Mouse (Mus musculus) liver (tissue): ENCODE measurements around the gene Sfmbt2.

Experiments
- DNase-seq: peaks from one replicate; pipeline ENCODE4 v3.0.0-alpha.2; 2020; ENCODE audit warnings: mixed read lengths

The Sfmbt2 gene

GRCm38 (mm10) chr2:10372776-10373507 lies 2.6 kb downstream of the Sfmbt2 start:
- peak; percentile 21 for DNase-seq

DNA sequence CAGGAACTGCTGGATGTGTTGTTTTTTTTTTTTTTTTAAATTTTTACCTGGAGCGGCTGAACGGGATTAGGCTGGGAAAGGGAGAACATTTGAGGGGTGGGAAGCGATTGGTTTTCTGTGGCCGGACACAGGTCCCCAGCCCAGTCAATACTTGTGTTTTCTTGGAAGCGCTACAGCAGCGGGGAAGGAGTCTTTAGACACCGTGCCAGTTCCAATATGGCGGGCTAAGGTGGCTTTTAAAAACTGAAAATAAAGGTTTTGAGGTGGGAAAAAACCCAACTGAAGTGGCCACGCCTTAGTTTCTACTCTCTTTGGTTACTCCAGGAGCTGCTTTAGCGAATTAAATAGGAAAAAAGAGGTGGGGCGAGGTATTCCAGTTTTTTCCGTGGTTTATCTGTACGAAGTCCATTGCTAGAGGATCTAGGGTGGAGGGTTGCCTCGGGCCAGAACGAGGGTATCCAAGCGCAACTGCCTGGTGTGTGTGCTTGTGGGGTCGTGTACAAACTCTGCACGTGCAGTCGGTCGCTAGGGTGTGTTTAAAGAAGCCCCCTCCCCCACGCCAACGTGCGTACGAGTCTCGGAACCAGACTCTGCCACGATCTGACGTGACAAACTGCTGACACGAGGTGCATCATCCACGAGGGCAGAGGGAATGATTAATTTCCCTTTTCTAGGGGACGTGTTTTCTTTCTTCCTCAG lies 3.3 kb downstream of the Sfmbt2 start:
- no peak for DNase-seq

DNA sequence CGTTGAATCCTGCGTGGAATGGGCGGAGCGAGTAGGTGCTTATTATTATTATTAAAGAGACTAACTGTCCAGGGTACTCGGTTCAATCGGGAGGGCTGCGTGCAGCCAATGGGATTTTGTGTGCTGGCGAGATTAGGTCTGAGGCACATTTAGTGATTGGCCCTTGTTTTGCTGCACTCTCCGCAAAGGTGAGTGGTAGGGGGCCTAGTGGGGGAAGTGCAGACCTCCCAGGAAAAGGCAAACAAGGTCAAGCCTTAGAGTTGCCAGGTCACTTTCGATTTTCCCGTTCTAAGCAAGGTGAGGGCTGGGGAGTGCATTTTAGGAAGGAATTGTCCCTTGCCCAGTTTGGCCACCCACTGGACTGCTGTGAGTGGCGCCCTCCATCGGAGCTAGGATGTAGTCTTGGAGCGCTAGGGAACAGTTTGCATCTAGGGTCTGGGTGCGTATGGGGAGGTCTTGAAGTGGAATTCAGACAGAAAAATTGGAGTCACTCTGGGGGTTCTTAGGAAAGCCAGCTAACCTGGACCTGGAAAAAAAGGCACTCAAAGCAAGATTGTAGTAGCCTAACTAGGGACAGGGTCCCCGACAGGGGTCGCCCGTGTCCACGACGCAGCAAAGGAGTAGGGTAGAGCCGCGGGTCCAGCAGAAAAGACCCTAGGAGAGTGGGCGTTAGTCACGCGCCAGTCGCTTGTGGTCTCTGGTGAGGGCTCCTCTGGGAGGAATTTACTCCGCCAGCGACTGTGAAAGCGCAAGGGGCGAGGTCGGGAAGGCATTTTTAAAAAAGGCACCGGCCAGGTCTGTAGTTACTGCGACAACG lies 4.1 kb downstream of the Sfmbt2 start:
- peak; percentile 38 for DNase-seq

GRCm38 (mm10) chr2:10375024-10375372 lies 4.7 kb downstream of the Sfmbt2 start:
- no peak for DNase-seq

- DNase-seq = no peak
These were observed 19.7 kb downstream of the Sfmbt2 start for GRCm38 (mm10) chr2:10389988-10390387.

- no peak for DNase-seq
These were observed 20.5 kb downstream of the Sfmbt2 start for GRCm38 (mm10) chr2:10390791-10391190.

- DNase-seq = no peak
These were observed 24.8 kb downstream of the Sfmbt2 start for GRCm38 (mm10) chr2:10395143-10395542.

DNA sequence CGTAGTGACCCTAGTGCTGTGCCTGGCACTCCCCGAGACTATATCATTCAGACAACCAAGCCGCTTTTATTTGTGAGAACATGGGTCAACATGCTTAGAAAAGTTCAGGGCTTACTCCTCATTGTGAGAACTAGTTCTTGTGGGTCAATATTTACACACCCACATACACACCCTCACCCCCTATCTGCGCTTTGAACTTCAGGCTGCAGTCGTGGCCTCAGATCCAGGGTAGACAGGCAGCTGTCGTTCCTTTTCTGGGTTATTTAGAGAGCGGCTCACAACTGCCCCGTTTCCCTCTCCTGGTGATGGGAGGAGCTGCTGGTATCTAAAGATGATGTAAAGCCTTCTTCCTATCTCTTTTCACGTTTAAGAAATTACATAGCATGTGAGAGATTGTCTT lies 27.5 kb downstream of the Sfmbt2 start:
- DNase-seq = no peak

DNA sequence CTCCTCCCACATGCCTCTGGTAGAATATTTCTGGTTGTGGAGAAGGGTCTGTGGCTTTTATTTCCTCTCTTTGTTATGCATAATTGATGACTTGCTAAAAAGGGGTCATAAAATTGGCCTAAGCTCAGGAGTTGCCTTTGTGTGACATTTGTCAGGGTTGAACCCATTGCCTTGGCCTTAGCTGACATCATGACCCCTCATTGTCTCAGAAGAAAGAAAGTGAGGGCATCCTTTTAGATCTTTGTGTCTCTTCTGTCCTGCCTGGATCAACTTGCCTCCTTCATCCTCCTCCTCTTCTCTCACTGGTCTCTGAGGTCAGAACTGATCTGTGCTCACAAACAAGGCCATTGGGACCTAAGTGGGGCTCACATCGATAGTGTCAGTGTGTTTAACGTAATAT lies 35.8 kb downstream of the Sfmbt2 start:
- no peak for DNase-seq

GRCm38 (mm10) chr2:10409422-10409821 lies 39.1 kb downstream of the Sfmbt2 start:
- DNase-seq = no peak

DNA sequence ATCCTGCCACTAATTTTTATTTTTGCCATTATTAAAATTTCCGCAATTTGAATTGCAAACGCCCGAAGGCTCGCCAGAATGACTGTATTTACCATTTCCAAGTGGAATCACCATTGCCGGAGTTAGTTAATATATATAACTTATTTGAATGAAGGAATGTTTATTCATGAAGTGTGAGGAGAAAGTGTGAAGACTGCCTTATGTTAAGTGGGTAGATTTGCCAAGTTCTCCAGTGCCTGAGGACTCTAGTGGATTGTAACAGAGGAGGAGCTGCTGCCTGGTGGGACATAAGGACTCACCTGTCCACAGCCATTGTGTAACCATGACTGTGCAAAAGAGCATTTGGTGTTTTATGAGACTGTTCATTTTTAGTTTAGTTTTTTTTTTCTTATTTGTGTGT lies 39.8 kb downstream of the Sfmbt2 start:
- DNase-seq = no peak

DNA sequence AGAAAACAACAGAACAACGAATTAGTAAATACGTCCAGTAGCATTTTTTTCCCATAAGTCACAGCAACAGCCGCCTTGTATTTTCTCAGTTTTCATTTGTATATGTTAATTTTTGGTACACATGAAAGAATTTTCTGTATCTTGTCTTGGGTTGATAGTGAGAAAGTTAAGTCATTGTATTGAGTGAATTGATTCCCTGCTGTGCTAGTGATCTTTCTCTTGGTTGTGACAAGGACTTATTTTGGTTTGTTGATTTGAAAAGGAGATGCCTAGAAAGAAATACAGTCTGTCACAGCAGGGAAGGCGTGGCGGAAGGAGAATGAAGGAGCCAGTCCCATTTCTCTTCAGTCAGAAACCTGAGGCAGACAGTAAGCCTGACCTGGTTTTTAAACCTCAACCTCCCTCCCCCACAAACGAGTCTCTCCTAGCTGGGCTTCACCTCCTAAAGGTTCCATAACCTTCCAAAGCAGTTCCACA lies 50.7 kb downstream of the Sfmbt2 start:
- no peak for DNase-seq

- DNase-seq = no peak
These were observed 67.0 kb downstream of the Sfmbt2 start for GRCm38 (mm10) chr2:10437290-10437689.

- no peak for DNase-seq
These were observed 71.5 kb downstream of the Sfmbt2 start for GRCm38 (mm10) chr2:10441811-10442210.

DNA sequence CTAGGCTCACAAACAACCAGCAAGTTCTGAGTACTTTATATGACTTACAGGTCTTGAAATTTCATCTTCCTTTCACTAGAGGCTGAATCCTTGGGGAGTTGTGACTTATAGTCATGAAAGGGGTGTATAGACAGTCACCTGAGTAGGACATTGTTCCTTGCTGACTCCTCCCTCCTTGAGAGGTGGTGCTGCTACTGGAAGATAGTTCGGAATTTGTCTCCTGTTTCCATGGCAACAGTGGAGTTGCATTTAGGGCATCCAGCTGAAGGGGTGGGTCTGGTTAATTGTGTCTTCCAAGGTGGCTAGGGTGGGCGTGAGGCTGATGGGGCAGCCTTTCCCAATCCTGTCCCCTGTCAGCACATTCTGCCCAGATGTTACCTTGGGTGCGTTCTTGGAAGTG lies 83.3 kb downstream of the Sfmbt2 start:
- no peak for DNase-seq

DNA sequence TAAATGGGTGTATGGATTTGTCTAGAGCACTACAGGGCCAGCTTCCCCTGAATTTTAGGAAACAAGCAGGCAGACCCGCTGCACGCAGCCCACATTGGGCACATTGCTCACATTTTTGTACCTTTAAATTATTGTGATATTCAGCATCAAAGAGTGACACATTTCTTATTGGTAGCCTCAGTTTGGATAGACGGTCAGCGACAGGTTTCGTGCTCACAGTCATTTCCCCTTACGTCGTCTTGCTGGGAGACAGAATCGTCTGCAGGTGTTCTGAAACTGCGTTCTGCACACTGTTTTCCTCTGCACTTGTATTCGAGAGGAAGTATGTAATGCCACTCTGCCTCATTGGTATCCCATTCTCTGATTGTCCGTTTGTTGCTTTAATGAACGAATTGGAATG lies 88.0 kb downstream of the Sfmbt2 start:
- no peak for DNase-seq

DNA sequence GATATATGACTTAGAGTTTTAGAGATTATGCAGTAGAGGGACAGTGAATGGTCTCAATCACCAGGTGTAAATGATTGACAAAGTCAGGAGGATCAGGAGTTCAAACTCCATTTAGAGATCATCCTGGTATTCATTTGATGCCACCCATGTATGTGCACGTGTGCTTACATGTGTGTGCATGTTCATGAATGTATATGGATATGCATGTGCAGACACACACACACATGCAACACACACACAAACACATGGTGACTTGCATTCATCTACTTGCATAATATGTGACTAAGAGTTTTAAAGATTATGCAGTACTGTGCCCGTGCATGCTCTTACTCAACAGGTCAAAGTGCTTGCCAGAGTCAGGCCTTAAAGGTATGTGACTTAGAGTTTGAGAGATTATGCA lies 146.2 kb downstream of the Sfmbt2 start:
- no peak for DNase-seq

DNA sequence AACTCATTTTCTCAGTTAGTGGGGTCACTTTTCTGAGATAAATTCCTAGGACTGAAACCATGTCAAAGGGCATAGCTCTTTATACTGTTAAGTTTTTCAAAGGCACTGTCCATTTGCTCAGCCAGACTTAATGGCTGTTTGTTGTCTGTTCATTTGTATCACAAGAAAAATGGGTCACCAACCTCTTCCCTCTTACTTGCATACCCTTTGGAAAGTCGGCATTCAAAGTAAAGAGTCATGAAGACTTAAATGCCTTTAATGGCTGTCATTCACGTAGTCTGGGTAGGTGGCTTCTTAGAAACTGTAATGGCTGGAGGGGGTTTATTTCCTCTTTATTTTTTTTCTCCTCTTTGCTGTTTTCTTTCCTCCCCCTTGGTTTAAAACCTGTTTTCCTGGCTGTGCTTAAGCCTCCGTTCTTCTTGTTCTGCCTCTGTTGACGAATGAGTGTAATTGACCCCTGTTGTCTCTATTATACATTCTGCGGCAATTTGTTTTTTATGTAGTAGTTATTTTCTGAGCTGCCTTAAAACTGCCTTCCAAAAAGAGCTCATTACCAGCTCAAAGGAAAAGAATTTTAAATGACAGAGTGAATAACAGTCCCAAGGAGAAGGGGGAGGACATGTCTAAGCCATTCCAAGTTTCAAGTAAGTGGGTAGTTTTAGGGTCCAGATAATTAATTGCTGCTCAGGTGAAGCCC lies 151.6 kb downstream of the Sfmbt2 start:
- no peak for DNase-seq

GRCm38 (mm10) chr2:10525622-10526021 lies 155.3 kb downstream of the Sfmbt2 start:
- DNase-seq = no peak

DNA sequence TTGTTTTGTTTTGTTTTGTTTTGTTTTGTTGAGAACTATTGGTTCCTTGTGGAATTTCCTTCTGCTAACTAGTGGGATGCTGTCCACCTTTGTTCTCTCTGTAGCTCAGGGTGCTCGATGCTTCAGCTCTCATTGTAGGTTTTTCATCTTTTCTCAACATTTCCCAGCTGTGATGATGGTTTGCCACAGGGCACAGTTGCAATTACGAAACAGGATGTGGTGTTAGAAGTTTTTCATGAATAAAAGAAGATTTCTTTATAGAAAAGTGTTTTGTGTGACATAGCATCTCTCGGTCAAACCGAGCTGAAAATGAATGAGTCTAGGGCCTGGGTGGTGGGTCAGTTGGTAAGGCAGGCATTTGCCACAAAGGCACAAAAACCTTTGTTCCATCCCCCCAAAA lies 171.5 kb downstream of the Sfmbt2 start:
- DNase-seq = no peak

GRCm38 (mm10) chr2:10542388-10542787 lies 172.1 kb downstream of the Sfmbt2 start:
- no peak for DNase-seq

GRCm38 (mm10) chr2:10558816-10559215 lies 188.5 kb downstream of the Sfmbt2 start:
- DNase-seq = no peak

- DNase-seq = no peak
These were observed 195.2 kb downstream of the Sfmbt2 start for GRCm38 (mm10) chr2:10565491-10565890.
